Mouse (Mus musculus) CH12.LX (cell line): ENCODE measurements around the gene Scp2. TPM values are rescaled to one million over a fixed set of nuclear protein-coding genes. Genes with fewer than 3 reads are reported as not detected.

Experiments
- DNase-seq: peaks from one replicate; pipeline ENCODE4 v3.0.0-alpha.2; 2013; ENCODE audit errors: extremely low read depth
- H3K27ac ChIP-seq: 2 replicates; pipeline ENCODE4 v1.5.1; 2012; ENCODE audit warnings: low read depth, mild to moderate bottlenecking, control low read depth, moderate library complexity; ENCODE audit not compliant: insufficient read depth
- H3K27me3 ChIP-seq: replicated peaks from 2 replicates; pipeline ENCODE3; 2012; ENCODE audit warnings: inconsistent platforms
- H3K36me3 ChIP-seq, 2 experiments: replicated peaks in 1 of 2; 2 replicates each; pipeline versions ENCODE3 to v1.6.1; 2012; ENCODE audit warnings: inconsistent platforms in 1 of 2, low read length in 1 of 2, mild to moderate bottlenecking in 1 of 2, mixed read lengths in 1 of 2, moderate library complexity in 1 of 2; ENCODE audit not compliant: control insufficient read depth in 1 of 2, insufficient read depth in 1 of 2
- H3K4me1 ChIP-seq, 2 experiments: 2 replicates each; pipeline ENCODE4 v1.6.1; 2012; ENCODE audit warnings: inconsistent platforms in 1 of 2, moderate library complexity in 1 of 2; ENCODE audit not compliant: insufficient read depth in 2 of 2, control insufficient read depth in 1 of 2
- H3K4me2 ChIP-seq: 2 replicates; pipeline ENCODE4 v1.6.1; 2012; ENCODE audit warnings: low read depth, mild to moderate bottlenecking, control low read depth; ENCODE audit not compliant: poor library complexity, insufficient read depth, severe bottlenecking
- H3K4me3 ChIP-seq, 3 experiments: fragments of 150-350 bp in 1 of 3; sonication (generic) in 1 of 3; replicated peaks in 1 of 3; 2 replicates each; pipeline versions ENCODE3 to v1.5.1; 2011 to 2012; ENCODE audit warnings: low read depth in 2 of 3, low read length in 2 of 3, mild to moderate bottlenecking in 2 of 3, moderate library complexity in 2 of 3, control low read depth in 1 of 3, improper control_type of control experiment in 1 of 3, inconsistent platforms in 1 of 3, mixed read lengths in 1 of 3; ENCODE audit not compliant: poor library complexity in 1 of 3
- H3K79me2 ChIP-seq: replicated peaks from 2 replicates; pipeline ENCODE4 v1.6.1; 2012; ENCODE audit warnings: mild to moderate bottlenecking, moderate library complexity; ENCODE audit not compliant: control insufficient read depth, poor library complexity, insufficient read depth, severe bottlenecking; ENCODE audit errors: extremely low read depth
- H3K9ac ChIP-seq: 2 replicates; pipeline ENCODE4 v1.6.1; 2012; ENCODE audit warnings: low read depth, mild to moderate bottlenecking, control low read depth, moderate library complexity; ENCODE audit not compliant: insufficient read depth
- H3K9me3 ChIP-seq: replicated peaks from 2 replicates; pipeline ENCODE3; 2012; ENCODE audit warnings: low read length, inconsistent platforms, mixed read lengths
- BHLHE40 ChIP-seq: IDR thresholded peaks from 2 replicates; pipeline ENCODE4 v1.6.1; 2011; ENCODE audit warnings: mild to moderate bottlenecking, low read depth, low read length, improper control_type of control experiment
- ELF1 ChIP-seq: IDR thresholded peaks from 2 replicates; pipeline ENCODE4 v1.6.1; 2014; ENCODE audit warnings: low read depth, mild to moderate bottlenecking, inconsistent platforms, low read length, improper control_type of control experiment
- EP300 ChIP-seq: IDR thresholded peaks from 2 replicates; pipeline ENCODE4 v1.6.1; 2011; ENCODE audit warnings: low read length, improper control_type of control experiment
- ETS1 ChIP-seq: conservative IDR thresholded peaks from 2 replicates; pipeline ENCODE4 v1.6.1; 2012; ENCODE audit warnings: low read depth, mild to moderate bottlenecking, inconsistent platforms, low read length, improper control_type of control experiment, moderate library complexity
- HCFC1 ChIP-seq: IDR thresholded peaks from 2 replicates; pipeline ENCODE4 v1.6.1; 2012; ENCODE audit warnings: low read depth, mild to moderate bottlenecking, inconsistent platforms, low read length, improper control_type of control experiment
- JUND ChIP-seq: conservative IDR thresholded peaks from 2 replicates; pipeline ENCODE4 v1.6.1; 2011; ENCODE audit warnings: low read depth, low read length, improper control_type of control experiment
- KAT2A ChIP-seq: IDR thresholded peaks from 2 replicates; pipeline ENCODE4 v1.6.1; 2012; ENCODE audit warnings: low read length, improper control_type of control experiment, inconsistent platforms; ENCODE audit not compliant: insufficient replicate concordance
- MAFK ChIP-seq: IDR thresholded peaks from 2 replicates; pipeline ENCODE4 v1.6.1; 2011; ENCODE audit warnings: low read length, improper control_type of control experiment; ENCODE audit not compliant: insufficient replicate concordance
- MAX ChIP-seq: IDR thresholded peaks from 2 replicates; pipeline ENCODE4 v1.6.1; 2011; ENCODE audit warnings: low read length, improper control_type of control experiment
- MEF2A ChIP-seq: IDR thresholded peaks from 2 replicates; pipeline ENCODE4 v1.6.1; 2014; ENCODE audit warnings: low read depth, mild to moderate bottlenecking, inconsistent platforms, low read length, improper control_type of control experiment, borderline replicate concordance
- MYC ChIP-seq: IDR thresholded peaks from 2 replicates; pipeline ENCODE4 v1.6.1; 2011; ENCODE audit warnings: low read depth, mild to moderate bottlenecking, improper control_type of control experiment, low read length
- NELFE ChIP-seq: IDR thresholded peaks from 2 replicates; pipeline ENCODE4 v1.6.1; 2011; ENCODE audit warnings: low read depth, low read length, improper control_type of control experiment
- NRF1 ChIP-seq: IDR thresholded peaks from 2 replicates; pipeline ENCODE4 v1.6.1; 2014; ENCODE audit warnings: low read depth, mild to moderate bottlenecking, inconsistent platforms, low read length, improper control_type of control experiment, moderate library complexity
- POLR2AphosphoS2 ChIP-seq: IDR thresholded peaks from 2 replicates; pipeline ENCODE4 v1.6.1; 2011; ENCODE audit warnings: low read depth, low read length, improper control_type of control experiment
- SMC3 ChIP-seq: IDR thresholded peaks from 2 replicates; pipeline ENCODE4 v1.6.1; 2011; ENCODE audit warnings: low read depth, low read length, improper control_type of control experiment
- TCF12 ChIP-seq: IDR thresholded peaks from 2 replicates; pipeline ENCODE4 v1.6.1; 2014; ENCODE audit warnings: low read depth, mild to moderate bottlenecking, inconsistent platforms, low read length, improper control_type of control experiment
- UBTF ChIP-seq: IDR thresholded peaks from 2 replicates; pipeline ENCODE4 v1.6.1; 2012; ENCODE audit warnings: low read depth, mild to moderate bottlenecking, inconsistent platforms, low read length, improper control_type of control experiment, moderate library complexity
- USF2 ChIP-seq: conservative IDR thresholded peaks from 2 replicates; pipeline ENCODE4 v1.6.1; 2011; ENCODE audit warnings: low read depth, low read length, improper control_type of control experiment
- ZMIZ1 ChIP-seq: IDR thresholded peaks from 2 replicates; pipeline ENCODE4 v1.6.1; 2012; ENCODE audit warnings: low read depth, mild to moderate bottlenecking, inconsistent platforms, low read length, improper control_type of control experiment
- ZNF384 ChIP-seq: IDR thresholded peaks from 2 replicates; pipeline ENCODE4 v1.6.1; 2012; ENCODE audit warnings: low read depth, low read length, improper control_type of control experiment, inconsistent platforms
- dilution Hi-C: fragments of 300-500 bp; cut with MboI; formaldehyde crosslinking; loops from 2 replicates; pipeline ENCODE4 v1.14.3; 2020; ENCODE audit warnings: low sequenced_read_pairs; ENCODE audit not compliant: extremely low pct_unique_long_range_greater_than_20kb, extremely low pct_ligation_motif_present
- in situ Hi-C: fragments of 300-500 bp; cut with MboI; formaldehyde crosslinking; loops from 3 replicates; pipeline ENCODE4 v1.14.3; 2019; ENCODE audit warnings: low sequenced_read_pairs, low pct_ligation_motif_present, low pct_unique_long_range_greater_than_20kb, mixed read lengths
- polyA plus RNA-seq: library from polyadenylated mRNA; unstranded; fragments of >175 nt; gene quantifications from 2 replicates; pipeline ENCODE4 v1.2.1, GENCODE M21; 2012; ENCODE audit warnings: low read depth; ENCODE audit not compliant: insufficient read length
- total RNA-seq, 2 experiments: library from RNA; depleted of rRNA; stranded (reverse); fragments of 300-350 nt in 1 of 2; fragments of >200 nt in 1 of 2; gene quantifications; 2 replicates each; pipeline ENCODE4 v1.2.3; 2012 to 2014

Gene Scp2
- total and polyA plus RNA-seq, 3 experiments: 65.0 to 127 (median 97.8) TPM

- no peaks in the 10 kb centered on the region for H3K27me3 ChIP-seq
- TF ChIP-seq USF2 (no peak), HCFC1 (no peak), ZNF384 (no peak), BHLHE40 (peak; percentile 63), MYC (no peak), ETS1 (no peak)
- TF ChIP-seq, all 38 proteins: peak for 1
- Histone ChIP-seq H3K27ac (no peak overlapping the region), H3K4me3 (no peak overlapping the region), H3K36me3 (no peaks in the 10 kb centered on the region), H3K4me1 (peaks cover 5 to 21% of the 10 kb centered on the region in 2 experiments; a peak in 2 of 4 replicates), H3K4me2 (no peak overlapping the region), H3K9ac (no peak overlapping the region), H3K9me3 (no peaks in the 10 kb centered on the region), H3K79me2 (no peaks in the 10 kb centered on the region)
- in situ Hi-C loops (no loop called here), dilution Hi-C loops (no loop called here)
- no peak for DNase-seq
Observed at GRCm38 (mm10) chr4:108136938-108137337, 7.9 kb downstream of the Scp2 start.

GRCm38 (mm10) chr4:108130452-108130851 is 14.3 kb downstream of the Scp2 start:
- no peak overlapping the region for H3K9ac ChIP-seq
- in situ Hi-C loops (no loop called here), dilution Hi-C loops (no loop called here)
- H3K27ac ChIP-seq: no peak overlapping the region
- no peak overlapping the region for H3K4me3 ChIP-seq
- no peaks in the 10 kb centered on the region for H3K27me3 ChIP-seq
- no peak for TF ChIP-seq JUND
- no peak for TF ChIP-seq SMC3
- TF ChIP-seq ELF1: no peak
- no peak for TF ChIP-seq BHLHE40
- TF ChIP-seq TCF12: no peak
- no peak for TF ChIP-seq NRF1
- no peak for TF ChIP-seq UBTF
- TF ChIP-seq POLR2AphosphoS2: no peak
- no peak for TF ChIP-seq MEF2A
- no peak for TF ChIP-seq EP300
- TF ChIP-seq MAFK: no peak
- TF ChIP-seq MAX: no peak
- TF ChIP-seq ZMIZ1: no peak
- TF ChIP-seq KAT2A: no peak
- no peak for TF ChIP-seq NELFE
- TF ChIP-seq USF2: no peak
- DNase-seq: no peak
- no peak overlapping the region for H3K4me2 ChIP-seq
- H3K4me1 ChIP-seq: peaks cover 5 to 11% of the 10 kb centered on the region in 2 experiments; a peak in 2 of 4 replicates
- H3K9me3 ChIP-seq: peaks cover 5% of the 10 kb centered on the region
- no peaks in the 10 kb centered on the region for H3K79me2 ChIP-seq
- H3K36me3 ChIP-seq: no peaks in the 10 kb centered on the region
